Mouse (Mus musculus) forebrain, embryonic 15.5 days (tissue): ENCODE results near the gene Gm17078. TPM values are rescaled to one million over a fixed set of nuclear protein-coding genes. Genes with fewer than 3 reads are reported as not detected.
"Not testable (repeated sequence)": the region's sequence is repeated elsewhere in the genome, so short reads cannot be mapped to it uniquely, and the experiment has no call there.

Experiments
- ATAC-seq: fragments of 200-750 bp; cut with Nextera tagmentation; replicated peaks from 2 replicates; pipeline ENCODE4 v1.8.0; 2017; ENCODE audit warnings: mild to moderate bottlenecking, moderate TSS enrichment, moderate library complexity
- H3K27ac ChIP-seq: fragments of 300-500 bp; sonication (generic); replicated peaks from 2 replicates; pipeline ENCODE4 v1.5.1; 2015; ENCODE audit warnings: mild to moderate bottlenecking, inconsistent platforms
- H3K27me3 ChIP-seq: fragments of 300-500 bp; sonication (generic); 2 replicates; pipeline ENCODE4 v1.6.1; 2015; ENCODE audit warnings: inconsistent platforms
- H3K36me3 ChIP-seq: fragments of 300-500 bp; sonication (generic); 2 replicates; pipeline ENCODE4 v1.6.1; 2015; ENCODE audit warnings: mild to moderate bottlenecking, inconsistent platforms
- H3K4me1 ChIP-seq: fragments of 300-500 bp; sonication (generic); 2 replicates; pipeline ENCODE4 v1.6.1; 2015; ENCODE audit warnings: inconsistent platforms
- H3K4me2 ChIP-seq: fragments of 300-500 bp; sonication (generic); replicated peaks from 2 replicates; pipeline ENCODE4 v1.6.1; 2015; ENCODE audit warnings: mild to moderate bottlenecking, inconsistent platforms
- H3K4me3 ChIP-seq: fragments of 300-500 bp; sonication (generic); 2 replicates; pipeline ENCODE4 v1.5.1; 2015; ENCODE audit warnings: mild to moderate bottlenecking, inconsistent platforms
- H3K9ac ChIP-seq: fragments of 300-500 bp; sonication (generic); replicated peaks from 2 replicates; pipeline ENCODE4 v1.6.1; 2015; ENCODE audit warnings: mild to moderate bottlenecking, inconsistent platforms
- H3K9me3 ChIP-seq: fragments of 300-500 bp; sonication (generic); 2 replicates; pipeline ENCODE4 v1.6.1; 2016; ENCODE audit warnings: inconsistent platforms
- WGBS: fragments of 180-500 bp; shearing (Covaris S2); methylation state at CpG from one replicate; pipeline ENCODE4 v1.1.7; 2015; ENCODE audit warnings: mixed read lengths; 5-methylcytosine and 5-hydroxymethylcytosine counted together
- polyA plus RNA-seq: library from polyadenylated mRNA; unstranded; fragments of >200 nt; fragmentation: Nextera tagmentation; extraction: Ambion mirVana; gene quantifications from 2 replicates; pipeline ENCODE4 v1.2.1, GENCODE M21; 2015

Gm17078 gene
- polyA plus RNA-seq: not detected in 2 replicates

DNA sequence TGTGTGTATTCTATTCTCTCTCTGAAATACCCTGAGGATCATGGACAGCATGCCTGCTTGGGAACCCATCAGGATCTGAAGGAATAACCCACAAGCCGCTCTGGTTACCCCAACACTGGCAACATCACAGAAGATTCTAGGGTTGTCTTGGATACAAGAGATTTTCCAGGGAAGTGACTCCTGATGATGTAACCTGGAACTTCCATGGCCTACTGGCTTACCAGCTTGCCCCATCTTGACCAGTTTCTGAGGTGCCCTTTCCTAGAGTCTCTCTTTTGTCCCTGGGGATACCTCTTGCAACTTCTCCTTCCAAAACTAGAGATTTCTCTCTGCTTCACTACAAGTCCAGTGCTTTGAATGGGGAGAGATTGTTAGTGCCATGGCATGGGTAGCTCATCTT lies at the start of gene Gm17078:
Gm17078 (minus strand) TSS at position 101 of the 400 bp plus-strand sequence.
- 94% methylated on average over 1 of the region's 1 CpGs for WGBS
- no peaks in the 10 kb centered on the region for H3K9me3 ChIP-seq
- H3K36me3 ChIP-seq: no peaks in the 10 kb centered on the region
- H3K4me1 ChIP-seq: no peaks in the 10 kb centered on the region
- no peak within 1 kb of the TSS for H3K9ac ChIP-seq
- no peak within 1 kb of the TSS for H3K4me2 ChIP-seq
- ATAC-seq: no peak
- H3K27ac ChIP-seq: no peak within 1 kb of the TSS
- no peak within 1 kb of the TSS for H3K4me3 ChIP-seq
- H3K27me3 ChIP-seq: no peaks in the 10 kb centered on the region

DNA sequence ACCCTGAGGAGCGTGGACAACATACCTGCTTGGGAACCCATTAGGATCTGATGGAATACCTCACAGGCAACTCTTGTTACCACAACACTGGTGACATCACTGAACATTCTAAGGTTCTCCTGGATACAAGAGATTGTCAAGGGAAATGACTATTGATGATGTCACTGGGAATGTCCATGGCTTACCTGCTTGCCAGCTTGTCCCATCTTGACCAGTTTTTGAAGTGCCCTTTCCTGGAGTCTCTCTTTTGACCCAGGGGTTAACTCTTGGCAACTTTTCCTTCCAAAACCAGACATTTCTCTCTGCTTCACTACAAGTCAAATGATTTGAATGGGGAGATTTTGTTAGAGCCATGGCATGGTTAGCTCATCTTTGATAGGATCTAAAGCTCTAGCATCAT lies 24.5 kb upstream of the Gm17078 start, which contains the start of gene Gm4181:
Gm4181 (minus strand) TSS at position 101 of the 400 bp plus-strand sequence.
- not testable (repeated sequence) for ATAC-seq, H3K36me3 ChIP-seq, H3K4me1 ChIP-seq, H3K9ac ChIP-seq, H3K9me3 ChIP-seq, H3K27ac ChIP-seq, H3K27me3 ChIP-seq, H3K4me3 ChIP-seq, H3K4me2 ChIP-seq
- WGBS: 75% methylated on average over 1 of the region's 1 CpGs

DNA sequence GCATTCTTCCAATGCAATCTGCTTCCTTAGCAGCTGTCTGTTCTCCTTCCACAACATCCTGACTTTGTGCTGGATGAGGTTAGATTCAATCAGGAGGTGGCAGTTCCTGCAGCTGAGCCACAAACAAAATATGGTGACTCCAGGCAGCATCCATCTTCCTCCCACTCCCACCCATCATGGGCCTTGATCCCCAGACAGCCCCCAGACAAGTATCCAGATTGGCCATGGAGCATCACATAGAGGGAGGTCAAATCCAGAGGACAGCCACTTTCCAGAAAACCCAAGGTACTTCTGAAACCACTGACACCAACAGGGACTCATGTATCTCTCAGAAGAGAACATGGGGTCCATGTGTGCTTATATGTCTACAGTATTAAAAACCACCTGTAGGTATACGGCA lies 21.3 kb upstream of the Gm17078 start:
- H3K4me1 ChIP-seq, H3K9ac ChIP-seq: not testable (repeated sequence)
- WGBS: 93% methylated on average over 1 of the region's 1 CpGs

DNA sequence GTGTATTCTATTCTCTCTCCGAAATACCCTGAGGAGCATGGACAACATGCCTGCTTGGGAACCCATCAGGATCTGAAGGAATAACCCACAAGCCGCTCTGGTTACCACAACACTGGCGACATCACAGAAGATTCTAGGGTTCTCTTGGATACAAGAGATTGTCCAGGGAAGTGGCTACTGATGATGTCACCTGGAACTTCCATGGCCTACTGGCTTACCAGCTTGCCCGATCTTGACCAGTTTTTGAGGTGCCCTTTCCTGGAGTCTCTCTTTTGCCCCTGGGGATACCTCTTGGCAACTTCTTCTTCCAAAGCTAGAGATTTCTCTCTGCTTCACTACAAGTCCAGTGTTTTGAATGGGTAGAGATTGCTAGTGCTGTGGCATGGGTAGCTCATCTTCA lies 19.1 kb downstream of the Gm17078 start, which contains the start of gene Gm17174:
Gm17174 (minus strand) TSS at position 101 of the 400 bp plus-strand sequence.
- not testable (repeated sequence) for H3K4me2 ChIP-seq, H3K9ac ChIP-seq, ATAC-seq, H3K9me3 ChIP-seq, H3K36me3 ChIP-seq, H3K27ac ChIP-seq, H3K4me3 ChIP-seq, H3K4me1 ChIP-seq, H3K27me3 ChIP-seq
- WGBS: 92% methylated on average over 4 of the region's 4 CpGs

More for the DNA sequence above, 21.3 kb upstream of the Gm17078 start:
- H3K36me3 ChIP-seq, H3K4me3 ChIP-seq, H3K27ac ChIP-seq, H3K27me3 ChIP-seq, H3K4me2 ChIP-seq, H3K9me3 ChIP-seq, ATAC-seq: not testable (repeated sequence)

DNA sequence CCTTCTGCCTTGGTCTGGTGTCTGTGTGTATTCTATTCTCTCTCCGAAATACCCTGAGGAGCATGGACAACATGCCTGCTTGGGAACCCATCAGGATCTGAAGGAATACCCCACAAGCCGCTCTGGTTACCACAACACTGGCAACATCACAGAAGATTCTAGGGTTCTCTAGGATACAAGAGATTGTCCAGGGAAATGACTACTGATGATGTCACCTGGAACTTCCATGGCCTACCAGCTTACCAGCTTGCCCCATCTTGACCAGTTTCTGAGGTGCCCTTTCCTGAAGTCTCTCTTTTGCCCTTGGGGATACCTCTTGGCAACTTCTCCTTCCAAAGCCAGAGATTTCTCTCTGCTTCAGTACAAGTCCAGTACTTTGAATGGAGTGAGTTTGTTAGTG lies 37.1 kb downstream of the Gm17078 start, which contains the start of gene Gm17175:
Gm17175 (minus strand) TSS at position 101 of the 400 bp plus-strand sequence.
- not testable (repeated sequence) for ATAC-seq, H3K9ac ChIP-seq, H3K9me3 ChIP-seq, H3K27me3 ChIP-seq, H3K36me3 ChIP-seq, H3K27ac ChIP-seq, H3K4me1 ChIP-seq, H3K4me3 ChIP-seq, H3K4me2 ChIP-seq
- WGBS: 94% methylated on average over 2 of the region's 2 CpGs

Other genes with a start within 250 kb of the Gm17078 start
- gene Gm7247, start 249.6 kb downstream of the Gm17078 start, polyA plus RNA-seq: not detected in 2 replicates
- gene Vmn2r88, start 200.5 kb downstream of the Gm17078 start, polyA plus RNA-seq: not detected in 2 replicates
- not detected in 2 replicates for gene Vmn2r89, start 159.5 kb downstream of the Gm17078 start, polyA plus RNA-seq
- not detected in 2 replicates for gene Gm5622, start 58.5 kb downstream of the Gm17078 start, polyA plus RNA-seq
- not detected in 2 replicates for gene Gm17175, start 37.2 kb downstream of the Gm17078 start, polyA plus RNA-seq
- not detected in 2 replicates for gene Gm17174, start 19.2 kb downstream of the Gm17078 start, polyA plus RNA-seq
- not detected in 2 replicates for gene Gm4181, start 24.4 kb upstream of the Gm17078 start, polyA plus RNA-seq
- gene Gm17079, start 84.2 kb upstream of the Gm17078 start, polyA plus RNA-seq: not detected in 2 replicates
- not detected in 2 replicates for gene Gm5800, start 105.9 kb upstream of the Gm17078 start, polyA plus RNA-seq
- not detected in 2 replicates for gene Ang4, start 162.3 kb upstream of the Gm17078 start, polyA plus RNA-seq
- gene AY358078, start 188.7 kb upstream of the Gm17078 start, polyA plus RNA-seq: not detected in 2 replicates
- gene Ear6, start 242.4 kb upstream of the Gm17078 start, polyA plus RNA-seq: not detected in 2 replicates